17 mouse cellular contexts compared by ENCODE assay signal in the genomic region with DNA sequence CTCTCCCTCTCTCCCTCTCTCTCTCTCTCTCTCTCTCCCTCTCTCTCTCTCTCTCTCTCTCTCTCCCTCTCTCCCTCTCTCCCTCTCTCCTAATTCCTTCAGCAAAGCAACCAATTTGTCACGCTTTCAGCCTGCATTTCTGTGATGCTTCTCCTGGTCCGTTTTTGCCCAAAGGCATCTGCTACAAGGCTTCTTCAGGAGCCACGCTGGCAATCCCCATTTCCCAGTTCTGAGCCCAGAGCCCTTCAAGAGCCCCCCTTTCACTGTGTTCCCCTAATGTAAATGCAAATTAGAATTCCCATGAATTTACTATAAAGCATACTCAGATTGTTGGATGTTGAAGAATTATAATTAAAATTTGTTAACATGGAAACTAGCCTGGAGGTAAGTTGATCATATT.
"Had no signal": no experiment of that assay in that cellular context is flagged by ENCODE, and none has a peak within 500 bp of the region (broad histone marks: within the 10 kb centered on the region; RNA-seq: fewer than 3 reads in every experiment).

No protein-coding gene starts in this region.

- H3K27me3 ChIP-seq: liver, embryonic 12.5 days; midbrain, embryonic 12.5 days; neural tube, embryonic 13.5 days; neural tube, embryonic 15.5 days had no signal

- H3K27ac ChIP-seq: liver, embryonic 12.5 days; liver, embryonic 14.5 days; midbrain, embryonic 12.5 days; neural tube, embryonic 13.5 days; neural tube, embryonic 15.5 days had no signal

- H3K4me3 ChIP-seq: liver, embryonic 12.5 days; midbrain, embryonic 12.5 days; myocyte; neural tube, embryonic 13.5 days; neural tube, embryonic 15.5 days had no signal

- H3K4me1 ChIP-seq: liver, embryonic 12.5 days; midbrain, embryonic 12.5 days; neural tube, embryonic 13.5 days; neural tube, embryonic 15.5 days had no signal

- ATAC-seq: liver, embryonic 12.5 days had no signal

- H3K4me2 ChIP-seq: liver, embryonic 12.5 days; lung, embryonic 14.5 days; midbrain, embryonic 12.5 days; neural tube, embryonic 13.5 days; neural tube, embryonic 15.5 days had no signal

- H3K9me3 ChIP-seq: midbrain, embryonic 12.5 days; neural tube, embryonic 13.5 days; neural tube, embryonic 15.5 days had no signal

- H3K9ac ChIP-seq: liver, embryonic 12.5 days; liver, embryonic 14.5 days; lung, embryonic 14.5 days; midbrain, embryonic 12.5 days; neural tube, embryonic 13.5 days; neural tube, embryonic 15.5 days had no signal

- H3K36me3 ChIP-seq: liver, embryonic 12.5 days; midbrain, embryonic 12.5 days; neural tube, embryonic 13.5 days; neural tube, embryonic 15.5 days had no signal

- DNase-seq: lung, adult 18-20 months; lung, embryonic 14.5 days; lung, postnatal 10 days; lung, postnatal 4 days; right cerebral cortex, adult 18-20 months; right cerebral cortex, postnatal 25 days; right cerebral cortex, postnatal 4 days; spleen, adult 18-20 months; thymus, adult 18-20 months; thymus, postnatal 14 days; thymus, postnatal 36 days had no signal
